Mouse (Mus musculus): ENCODE measurements at regions not wholly inside any gene's neighbourhood (a gene's known extent, or its start where the extent isn't known, plus 50 kb on each side); places are given as distances from the start of the nearest gene placed in this dataset.

DNA sequence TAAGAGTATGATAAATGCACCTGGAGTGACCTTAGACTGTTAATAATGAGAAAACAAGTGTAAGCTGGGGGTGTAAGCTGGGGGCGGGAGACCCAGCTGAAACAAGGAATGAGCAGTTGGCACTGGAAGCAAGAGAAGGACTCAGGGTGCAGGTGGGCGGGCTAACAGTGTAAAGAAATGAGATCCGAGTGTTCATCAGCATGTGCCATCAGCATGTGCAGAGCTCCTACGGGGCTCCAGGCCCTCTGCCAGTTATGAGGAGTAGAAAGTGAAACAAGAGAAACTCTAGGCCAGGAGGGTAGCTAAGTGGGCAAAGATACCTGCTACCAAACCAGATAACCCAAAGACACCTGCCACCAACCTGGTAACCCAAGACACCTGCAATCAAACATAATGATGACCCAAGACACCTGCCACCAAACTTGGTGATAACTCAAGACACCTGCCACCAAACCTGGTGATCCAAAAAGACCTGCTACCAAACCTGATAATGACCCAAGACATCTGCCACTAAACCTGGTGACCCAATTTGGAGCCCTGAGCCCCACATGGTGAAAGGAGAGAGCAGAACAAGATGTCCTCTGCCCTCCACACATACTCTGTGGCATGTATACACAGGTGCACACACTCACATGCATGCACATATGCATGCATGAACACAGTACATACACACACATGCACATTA is 120.1 kb upstream of the Ctnnb1 start:
- no peaks in the 10 kb centered on the region for H3K27me3 ChIP-seq (ENCODE audit: insufficient read depth, low read length)
- H3K27ac ChIP-seq (ENCODE audit: low read depth, low read length): no peak overlapping the region
- H3K36me3 ChIP-seq (ENCODE audit: insufficient read depth): no peaks in the 10 kb centered on the region
- no peak for TF ChIP-seq CTCF (IDR thresholded peaks at IDR 0.05; ENCODE audit: low read depth)
- no peaks in the 10 kb centered on the region for H3K9me3 ChIP-seq (ENCODE audit: low read length)
- H3K4me2 ChIP-seq (ENCODE audit: low read depth): no peak overlapping the region
- no peaks in the 10 kb centered on the region for H3K4me1 ChIP-seq (ENCODE audit: insufficient read depth)
- H3K4me3 ChIP-seq (ENCODE audit: low read depth, low read length): no peak overlapping the region
- ATAC-seq (no peak), DNase-seq (no peak)
- WGBS: 53% methylated on average over 4 of the region's 4 CpGs
- no peak overlapping the region for H3K9ac ChIP-seq

DNA sequence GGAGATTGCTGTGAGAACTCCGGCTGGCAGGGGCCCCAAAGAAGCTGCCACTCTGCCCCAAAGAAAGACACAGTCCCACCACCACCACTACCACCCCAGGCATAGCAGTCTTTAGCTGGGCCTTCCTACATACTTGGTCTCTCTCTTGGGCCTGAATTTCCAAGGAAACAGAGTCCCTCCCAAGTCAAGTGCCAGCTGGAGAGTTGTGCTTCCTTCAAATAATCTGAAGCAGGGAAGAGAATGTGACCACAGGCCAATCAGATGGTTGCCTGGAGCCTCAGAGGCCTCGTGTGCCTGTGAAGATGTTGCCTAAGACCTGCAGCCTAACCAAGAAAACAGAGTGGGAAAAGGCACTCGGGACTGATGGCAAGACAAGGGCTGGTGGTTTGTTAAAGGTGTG is 117.5 kb upstream of the Ctnnb1 start:
- no peak overlapping the region for H3K4me3 ChIP-seq (ENCODE audit: low read depth, low read length)
- 73% methylated on average over 3 of the region's 3 CpGs for WGBS
- H3K4me1 ChIP-seq (ENCODE audit: insufficient read depth): no peaks in the 10 kb centered on the region
- no peak overlapping the region for H3K9ac ChIP-seq
- H3K9me3 ChIP-seq (ENCODE audit: low read length): no peaks in the 10 kb centered on the region
- no peak for TF ChIP-seq CTCF (IDR thresholded peaks at IDR 0.05; ENCODE audit: low read depth)
- ATAC-seq (no peak), DNase-seq (no peak)
- no peak overlapping the region for H3K27ac ChIP-seq (ENCODE audit: low read depth, low read length)
- H3K27me3 ChIP-seq (ENCODE audit: insufficient read depth, low read length): no peaks in the 10 kb centered on the region
- H3K4me2 ChIP-seq (ENCODE audit: low read depth): no peak overlapping the region
- H3K36me3 ChIP-seq (ENCODE audit: insufficient read depth): no peaks in the 10 kb centered on the region

DNA sequence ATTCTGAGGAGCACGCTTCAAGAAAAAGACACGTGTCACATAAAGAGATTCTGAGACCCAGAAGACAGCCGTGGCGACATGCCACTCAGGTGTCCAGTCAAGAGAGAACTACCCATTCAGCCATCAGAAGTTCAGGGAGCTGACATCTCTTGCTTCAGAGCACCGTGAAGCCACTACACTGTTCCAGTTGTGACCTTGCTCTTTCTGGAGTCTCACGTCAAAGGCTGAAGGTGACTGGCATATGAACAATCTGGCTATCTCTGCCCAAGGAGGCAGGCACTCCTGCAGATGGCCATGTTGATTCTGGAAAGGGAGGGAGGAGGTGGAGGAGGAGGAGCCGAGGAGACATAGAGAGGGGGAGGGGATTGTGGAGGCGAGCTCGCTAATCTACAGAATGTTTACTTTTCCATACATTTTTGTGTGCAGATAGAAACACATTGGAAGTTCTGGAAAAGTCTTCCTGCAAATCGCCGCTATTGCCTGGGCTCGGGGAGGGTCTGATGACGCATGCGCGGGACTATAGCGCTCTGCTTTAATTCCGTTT is 116.3 kb upstream of the Ctnnb1 start:
- Histone ChIP-seq H3K9me3 (ENCODE audit: low read length) (no peaks in the 10 kb centered on the region), H3K9ac (no peak overlapping the region), H3K27me3 (ENCODE audit: insufficient read depth, low read length) (no peaks in the 10 kb centered on the region), H3K4me3 (ENCODE audit: low read depth, low read length) (no peak overlapping the region), H3K36me3 (ENCODE audit: insufficient read depth) (no peaks in the 10 kb centered on the region), H3K4me1 (ENCODE audit: insufficient read depth) (no peaks in the 10 kb centered on the region), H3K4me2 (ENCODE audit: low read depth) (no peak overlapping the region), H3K27ac (ENCODE audit: low read depth, low read length) (no peak overlapping the region)
- WGBS: 84% methylated on average over 17 of the region's 17 CpGs
- no peak for TF ChIP-seq CTCF (IDR thresholded peaks at IDR 0.05; ENCODE audit: low read depth)
- ATAC-seq (no peak), DNase-seq (no peak)

DNA sequence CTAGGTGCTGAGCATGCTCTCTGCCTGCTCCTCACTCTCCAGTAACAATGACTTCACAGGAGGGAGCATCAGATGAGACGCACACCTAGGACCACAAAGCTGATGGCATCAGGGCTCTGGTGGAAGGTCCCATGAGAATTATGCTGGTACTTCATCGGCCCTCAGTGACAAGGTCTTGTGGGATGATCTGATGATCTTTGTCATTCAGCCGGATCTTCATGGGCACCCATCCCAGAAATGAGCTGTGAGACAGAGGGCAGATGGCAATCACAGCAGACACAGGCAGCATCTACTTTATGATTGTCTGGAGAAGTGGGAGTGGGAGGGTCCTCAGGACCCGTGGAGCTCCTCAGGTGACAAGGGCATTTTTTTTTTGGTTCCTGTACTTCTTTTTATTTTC is 114.7 kb upstream of the Ctnnb1 start:
- Histone ChIP-seq H3K9me3 (ENCODE audit: low read length) (no peaks in the 10 kb centered on the region), H3K27ac (ENCODE audit: low read depth, low read length) (no peak overlapping the region), H3K4me1 (ENCODE audit: insufficient read depth) (no peaks in the 10 kb centered on the region), H3K4me3 (ENCODE audit: low read depth, low read length) (no peak overlapping the region), H3K27me3 (ENCODE audit: insufficient read depth, low read length) (no peaks in the 10 kb centered on the region), H3K4me2 (ENCODE audit: low read depth) (no peak overlapping the region), H3K9ac (no peak overlapping the region), H3K36me3 (ENCODE audit: insufficient read depth) (no peaks in the 10 kb centered on the region)
- DNase-seq (no peak), ATAC-seq (no peak)
- TF ChIP-seq CTCF (IDR thresholded peaks at IDR 0.05; ENCODE audit: low read depth): no peak
- WGBS: 80% methylated on average over 4 of the region's 4 CpGs

DNA sequence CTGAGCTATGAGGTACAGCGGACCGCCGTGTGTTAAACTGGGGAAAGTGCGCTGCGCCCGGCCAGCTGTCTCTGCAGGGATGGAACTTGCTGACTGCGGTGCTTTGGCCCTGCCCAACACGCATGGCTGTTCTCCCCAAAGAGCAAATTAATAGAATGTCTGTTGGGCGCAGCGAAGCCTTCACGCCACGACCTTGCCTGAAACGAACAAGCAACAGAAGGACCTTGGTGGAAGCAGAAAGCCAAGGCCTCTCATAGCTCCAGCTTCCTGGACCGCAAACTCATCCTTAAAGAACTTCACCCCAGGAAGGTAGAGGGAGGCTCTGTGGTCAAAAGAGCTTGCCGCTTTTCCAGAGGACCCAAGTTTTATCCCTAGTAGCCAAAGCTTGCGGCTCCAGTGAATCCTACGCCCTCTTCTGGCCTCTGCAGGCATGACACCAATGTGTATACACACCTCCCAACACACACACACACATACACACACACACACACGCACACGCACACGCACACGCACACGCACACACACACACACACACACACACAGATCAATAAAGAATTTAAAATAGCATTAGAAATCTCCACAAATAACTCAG is 110.2 kb upstream of the Ctnnb1 start:
- WGBS: 90% methylated on average over 22 of the region's 22 CpGs
- H3K9ac ChIP-seq: no peak overlapping the region
- H3K4me3 ChIP-seq (ENCODE audit: low read depth, low read length): no peak overlapping the region
- no peaks in the 10 kb centered on the region for H3K36me3 ChIP-seq (ENCODE audit: insufficient read depth)
- no peaks in the 10 kb centered on the region for H3K9me3 ChIP-seq (ENCODE audit: low read length)
- H3K4me2 ChIP-seq (ENCODE audit: low read depth): no peak overlapping the region
- no peak for DNase-seq
- no peak for TF ChIP-seq CTCF (IDR thresholded peaks at IDR 0.05; ENCODE audit: low read depth)
- no peaks in the 10 kb centered on the region for H3K27me3 ChIP-seq (ENCODE audit: insufficient read depth, low read length)
- no peak for ATAC-seq
- no peaks in the 10 kb centered on the region for H3K4me1 ChIP-seq (ENCODE audit: insufficient read depth)
- no peak overlapping the region for H3K27ac ChIP-seq (ENCODE audit: low read depth, low read length)

DNA sequence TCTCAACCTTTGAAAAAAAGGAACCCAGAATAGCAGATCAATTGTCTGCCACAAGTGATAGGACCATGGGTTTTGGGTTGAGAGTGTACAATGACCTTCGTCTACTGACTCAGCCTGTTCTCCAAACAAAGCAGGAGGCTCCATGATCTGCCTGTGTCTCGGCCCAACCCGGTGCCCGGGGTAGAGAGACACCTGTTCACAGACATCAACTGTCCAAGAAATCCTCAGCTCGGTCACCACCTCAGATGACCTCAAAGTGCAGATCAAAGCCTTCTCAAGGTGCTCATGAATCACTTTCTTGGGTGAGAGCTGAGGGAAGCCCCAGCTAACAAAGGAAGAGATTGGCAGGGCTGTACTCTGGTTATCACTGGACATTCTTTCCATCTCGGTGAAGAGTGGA is 108.1 kb upstream of the Ctnnb1 start:
- Histone ChIP-seq H3K4me3 (ENCODE audit: low read depth, low read length) (no peak overlapping the region), H3K9me3 (ENCODE audit: low read length) (no peaks in the 10 kb centered on the region), H3K36me3 (ENCODE audit: insufficient read depth) (no peaks in the 10 kb centered on the region), H3K27me3 (ENCODE audit: insufficient read depth, low read length) (no peaks in the 10 kb centered on the region), H3K9ac (no peak overlapping the region), H3K27ac (ENCODE audit: low read depth, low read length) (no peak overlapping the region), H3K4me1 (ENCODE audit: insufficient read depth) (no peaks in the 10 kb centered on the region), H3K4me2 (ENCODE audit: low read depth) (no peak overlapping the region)
- no peak for ATAC-seq
- no peak for TF ChIP-seq CTCF (IDR thresholded peaks at IDR 0.05; ENCODE audit: low read depth)
- WGBS: 92% methylated on average over 6 of the region's 6 CpGs
- DNase-seq: no peak

DNA sequence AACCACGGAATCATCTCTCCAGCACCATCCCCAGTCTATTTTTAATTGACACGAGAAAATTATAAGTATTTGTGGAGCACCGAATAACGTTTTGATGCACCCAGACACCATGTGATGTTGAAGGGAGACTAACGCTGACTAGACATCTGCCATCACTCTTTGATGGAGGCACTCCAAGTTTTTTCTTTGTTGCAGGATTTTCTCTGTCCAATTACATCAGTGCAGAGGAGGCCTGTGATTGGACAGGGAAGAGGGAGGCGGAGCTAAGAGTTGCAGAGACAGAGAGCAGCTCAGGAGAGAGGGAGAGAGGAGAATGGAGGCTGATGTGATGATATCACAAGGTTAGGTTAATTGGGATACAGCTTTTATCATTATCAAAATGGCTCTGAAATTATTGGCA is 105.6 kb upstream of the Ctnnb1 start:
- no peaks in the 10 kb centered on the region for H3K4me1 ChIP-seq (ENCODE audit: insufficient read depth)
- peak; percentile 69 for DNase-seq
- 39% methylated on average over 6 of the region's 6 CpGs for WGBS
- H3K36me3 ChIP-seq (ENCODE audit: insufficient read depth): no peaks in the 10 kb centered on the region
- H3K4me2 ChIP-seq (ENCODE audit: low read depth): no peak overlapping the region
- no peak overlapping the region for H3K27ac ChIP-seq (ENCODE audit: low read depth, low read length)
- no peak overlapping the region for H3K4me3 ChIP-seq (ENCODE audit: low read depth, low read length)
- ATAC-seq: peak; percentile 88
- H3K9me3 ChIP-seq (ENCODE audit: low read length): no peaks in the 10 kb centered on the region
- no peak overlapping the region for H3K9ac ChIP-seq
- no peak for TF ChIP-seq CTCF (IDR thresholded peaks at IDR 0.05; ENCODE audit: low read depth)
- H3K27me3 ChIP-seq (ENCODE audit: insufficient read depth, low read length): no peaks in the 10 kb centered on the region
